Mouse (Mus musculus) liver, adult 2 months (tissue): ENCODE measurements around the gene Usp40. TPM values are rescaled to one million over a fixed set of nuclear protein-coding genes. Genes with fewer than 3 reads are reported as not detected.
"Not testable (repeated sequence)": the region's sequence is repeated elsewhere in the genome, so short reads cannot be mapped to it uniquely, and the experiment has no call there.

Source experiments
- DNase-seq: peaks from one replicate; pipeline ENCODE4 v3.0.0-alpha.2; 2011; ENCODE audit warnings: low read depth, low spot score; ENCODE audit errors: extremely low read depth
- H3K27ac ChIP-seq: fragments of 200-500 bp; replicated peaks from 2 replicates; pipeline ENCODE4 v1.5.1; 2012; ENCODE audit warnings: low read depth, mild to moderate bottlenecking, control low read depth, inconsistent platforms, low read length; ENCODE audit not compliant: insufficient read depth
- H3K27me3 ChIP-seq: fragments of 200-500 bp; 2 replicates; pipeline ENCODE4 v1.6.1; 2012; ENCODE audit warnings: mild to moderate bottlenecking, moderate library complexity, low read length, inconsistent platforms; ENCODE audit not compliant: control insufficient read depth, insufficient read depth
- H3K36me3 ChIP-seq: fragments of 200-500 bp; 2 replicates; pipeline ENCODE4 v1.6.1; 2012; ENCODE audit warnings: low read length, inconsistent platforms; ENCODE audit not compliant: control insufficient read depth, insufficient read depth
- H3K4me1 ChIP-seq: fragments of 200-500 bp; 2 replicates; pipeline ENCODE4 v1.6.1; 2011; ENCODE audit warnings: low read length; ENCODE audit not compliant: control insufficient read depth, insufficient read depth
- H3K4me3 ChIP-seq: fragments of 200-500 bp; 2 replicates; pipeline ENCODE4 v1.5.1; 2011; ENCODE audit warnings: low read depth, mild to moderate bottlenecking, control low read depth, low read length, moderate library complexity; ENCODE audit not compliant: insufficient read depth
- H3K79me2 ChIP-seq: fragments of 200-500 bp; 2 replicates; pipeline ENCODE4 v1.6.1; 2012; ENCODE audit warnings: inconsistent platforms, mild to moderate bottlenecking, low read length, moderate library complexity; ENCODE audit not compliant: control insufficient read depth, insufficient read depth
- H3K9ac ChIP-seq: fragments of 200-500 bp; 2 replicates; pipeline ENCODE4 v1.6.1; 2012; ENCODE audit warnings: low read depth, mild to moderate bottlenecking, control low read depth, inconsistent platforms, low read length
- CTCF ChIP-seq: fragments of 200-500 bp; IDR thresholded peaks from 2 replicates; pipeline ENCODE4 v1.5.1; 2011; ENCODE audit warnings: low read depth, low read length, control low read depth
- POLR2A ChIP-seq: fragments of 200-500 bp; IDR thresholded peaks from 2 replicates; pipeline ENCODE4 v1.6.1; 2011; ENCODE audit warnings: low read length, control low read depth; ENCODE audit not compliant: insufficient read depth; ENCODE audit errors: extremely low read depth
- WGBS: fragments of 180-500 bp; shearing (Covaris S2); methylation state at CpG from one replicate; pipeline ENCODE4 v1.1.7; 2018; 5-methylcytosine and 5-hydroxymethylcytosine counted together
- polyA plus RNA-seq: library from polyadenylated mRNA; depleted of rRNA; stranded (reverse); fragments of >200 nt; gene quantifications from 2 replicates; pipeline ENCODE4 v1.2.3, GENCODE M21; 2012; rRNA removed
- total RNA-seq: library from RNA; depleted of rRNA; stranded (reverse); fragments of >200 nt; gene quantifications from 2 replicates; pipeline ENCODE4 v1.2.3, GENCODE M21; 2014; rRNA removed

The Usp40 gene
- total RNA-seq (29.4 and 29.8 TPM in 2 replicates), polyA plus RNA-seq (6.4 and 8.6 TPM in 2 replicates)

- Histone ChIP-seq H3K4me1 (peaks cover 11% of the 10 kb centered on the region), H3K4me3 (peak within 1 kb of the TSS; percentile 70), H3K36me3 (peaks cover 13% of the 10 kb centered on the region; the same call in 1 of the 2 replicates), H3K27ac (peak within 1 kb of the TSS; percentile 96), H3K27me3 (no peaks in the 10 kb centered on the region), H3K9ac (peak within 1 kb of the TSS; percentile 89), H3K79me2 (peaks cover 5% of the 10 kb centered on the region; the same call in 1 of the 2 replicates)
- TF ChIP-seq CTCF = no peak
- TF ChIP-seq POLR2A = 0 out of 2 replicates have a peak, but pooled peaks have one; percentile 49
- DNase-seq = peak; percentile 79
- WGBS = under 1% methylated on average over 45 of the region's 45 CpGs
Measured at GRCm38 (mm10) chr1:88008211-88008697, at the start of gene Usp40. Gene Usp40, minus strand, starts transcription at chr1:88008551.

DNA sequence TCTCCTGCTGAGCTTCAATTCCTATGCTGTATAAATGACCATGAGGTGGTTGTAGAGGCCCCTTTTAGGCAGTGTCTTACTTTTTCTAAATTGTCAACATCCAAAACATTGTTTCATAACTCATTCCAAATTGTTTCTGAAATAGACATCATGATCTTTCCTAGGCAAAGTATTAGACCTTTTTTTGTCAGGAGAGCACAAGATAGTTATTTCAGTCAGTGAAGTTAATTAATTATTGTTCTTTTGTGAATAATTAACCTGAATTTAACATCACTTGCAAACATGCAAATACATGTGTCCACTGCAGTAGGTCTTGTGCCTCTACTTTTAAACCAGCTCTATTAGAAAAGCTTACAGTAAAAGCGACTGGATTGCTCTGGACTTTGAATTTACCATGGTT, 46.7 kb upstream of the Usp40 start, which contains the start of gene Ugt1a10:
Gene Ugt1a10 (plus strand): TSS at position 301 of the 400 bp plus-strand sequence.
- 38% methylated on average over 1 of the region's 1 CpGs for WGBS

DNA sequence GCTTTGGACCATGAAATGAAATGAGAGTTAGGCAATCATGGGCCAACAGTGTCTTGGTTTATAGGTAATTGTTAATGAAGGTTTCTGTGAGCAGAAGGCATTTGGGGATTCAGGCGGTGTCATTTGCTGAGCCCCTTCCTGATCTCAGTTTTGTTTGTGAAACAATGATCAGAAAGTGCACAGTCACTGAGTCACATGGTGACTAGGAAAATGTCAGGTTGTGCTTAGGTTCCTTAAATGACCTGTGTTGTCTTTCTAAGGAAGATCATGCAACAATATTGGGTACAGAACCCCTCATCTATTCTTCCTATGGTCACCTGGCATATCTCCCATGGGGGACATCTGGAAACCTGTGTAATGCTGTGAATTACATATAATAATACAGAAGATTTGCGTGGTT, 39.1 kb upstream of the Usp40 start:
- peaks cover 17% of the 10 kb centered on the region for H3K4me1 ChIP-seq
- not testable (repeated sequence) for H3K27ac ChIP-seq, H3K27me3 ChIP-seq, H3K9ac ChIP-seq, H3K79me2 ChIP-seq, H3K4me3 ChIP-seq, H3K36me3 ChIP-seq
- WGBS = 85% methylated on average over 2 of the region's 2 CpGs
- DNase-seq = peak; percentile 34

More for the DNA sequence above, 46.7 kb upstream of the Usp40 start, which contains the start of gene Ugt1a10:
- no peaks in the 10 kb centered on the region for H3K36me3 ChIP-seq
- no peaks in the 10 kb centered on the region for H3K27me3 ChIP-seq
- no peak for TF ChIP-seq POLR2A
- no peak for TF ChIP-seq CTCF
- H3K27ac ChIP-seq = no peak within 1 kb of the TSS
- no peak for DNase-seq
- H3K9ac ChIP-seq = no peak within 1 kb of the TSS
- no peak within 1 kb of the TSS for H3K4me3 ChIP-seq
- peaks cover 9% of the 10 kb centered on the region for H3K4me1 ChIP-seq
- H3K79me2 ChIP-seq = no peaks in the 10 kb centered on the region; the same call in 1 of the 2 replicates

DNA sequence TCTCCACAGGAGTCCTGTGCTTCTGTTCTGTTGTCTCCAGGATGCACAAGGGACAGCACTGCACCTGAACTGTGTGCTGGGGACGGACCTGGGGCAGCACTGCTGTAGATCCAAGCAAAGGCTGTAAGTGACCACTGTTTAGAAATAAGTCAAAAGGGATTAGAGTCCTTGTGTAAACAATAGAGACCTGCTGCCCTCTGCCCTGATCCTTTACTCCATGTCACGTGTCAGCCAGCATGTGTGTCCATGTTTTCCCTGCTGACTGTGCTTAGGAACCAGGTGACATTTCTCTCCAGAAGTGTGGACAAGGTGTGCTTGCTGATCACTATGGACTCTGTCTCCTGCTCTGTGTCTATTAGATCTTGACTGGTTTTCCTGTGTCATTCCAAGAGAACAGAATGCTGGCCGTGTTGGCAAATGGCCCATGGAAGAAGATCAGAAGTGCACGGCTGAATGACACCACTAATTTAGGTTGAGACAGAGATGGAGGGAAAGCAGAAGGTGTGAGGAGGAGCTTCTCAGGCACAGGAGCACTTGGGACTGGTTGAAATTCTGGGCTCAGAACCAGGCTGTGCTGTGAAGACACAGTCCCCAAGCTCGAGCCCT, 36.6 kb upstream of the Usp40 start:
- H3K4me3 ChIP-seq, H3K9ac ChIP-seq, H3K27me3 ChIP-seq, H3K36me3 ChIP-seq, H3K79me2 ChIP-seq: not testable (repeated sequence)
- 11% methylated on average over 4 of the region's 5 CpGs for WGBS
- peaks cover 12% of the 10 kb centered on the region for H3K4me1 ChIP-seq
- DNase-seq = peak; percentile 92
- H3K27ac ChIP-seq = peak overlapping the region; percentile 74; the same call in 1 of the 2 replicates

DNA sequence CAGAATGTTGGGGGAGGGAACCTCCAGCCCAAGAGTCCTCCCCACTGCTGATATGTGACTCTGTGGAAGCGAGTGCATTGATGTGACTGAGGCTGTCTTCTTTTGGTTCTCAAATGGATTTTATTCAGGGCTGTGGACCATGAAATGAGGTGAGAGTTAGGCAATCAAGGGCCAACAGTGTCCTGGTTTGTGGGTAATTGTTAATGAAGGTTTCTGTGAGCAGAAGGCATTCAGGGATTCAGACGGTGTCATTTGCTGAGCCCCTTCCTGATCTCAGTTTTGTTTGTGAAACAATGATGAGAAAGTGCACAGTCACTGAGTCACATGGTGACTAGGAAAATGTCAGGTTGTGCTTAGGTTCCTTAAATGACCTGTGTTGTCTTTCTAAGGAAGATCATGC, 34.7 kb upstream of the Usp40 start:
- not testable (repeated sequence) for DNase-seq
- WGBS = 20% methylated on average over 1 of the region's 2 CpGs

GRCm38 (mm10) chr1:88025244-88025643, 16.9 kb upstream of the Usp40 start:
- H3K36me3 ChIP-seq, H3K27me3 ChIP-seq, H3K79me2 ChIP-seq, DNase-seq: not testable (repeated sequence)
- Histone ChIP-seq H3K4me1 (peaks cover 18% of the 10 kb centered on the region), H3K4me3 (peak overlapping the region; percentile 71), H3K27ac (peak overlapping the region; percentile 81), H3K9ac (peak overlapping the region; percentile 77)
- 52% methylated on average over 3 of the region's 3 CpGs for WGBS

More for the DNA sequence above, 34.7 kb upstream of the Usp40 start:
- H3K9ac ChIP-seq, H3K27me3 ChIP-seq, H3K36me3 ChIP-seq, H3K4me3 ChIP-seq, H3K4me1 ChIP-seq, H3K27ac ChIP-seq, H3K79me2 ChIP-seq: not testable (repeated sequence)
